Mouse (Mus musculus): ENCODE data around the gene 9130204L05Rik.

Gene 9130204L05Rik

DNA sequence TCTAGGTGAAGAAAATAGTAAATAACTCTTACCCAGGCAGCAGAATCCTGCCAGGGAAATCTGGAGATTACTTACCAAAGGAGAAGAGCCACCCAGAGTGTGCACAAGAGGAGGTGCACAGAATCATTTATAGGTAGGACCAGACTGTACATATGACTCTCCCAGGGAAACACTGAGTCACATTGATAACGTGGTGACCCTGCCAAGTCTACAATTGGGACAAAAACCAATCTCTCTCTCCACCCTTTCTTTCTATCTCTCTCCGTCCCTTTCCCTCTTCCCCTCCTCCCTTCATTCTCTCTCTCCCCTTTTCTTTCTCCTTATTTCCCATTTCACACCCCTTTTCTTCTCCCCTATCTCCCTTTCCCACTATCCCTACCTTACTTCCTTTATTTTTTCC is at the start of gene 9130204L05Rik:
9130204L05Rik (minus strand) TSS at position 101 of the 400 bp plus-strand sequence.
- DNase-seq = no peak

DNA sequence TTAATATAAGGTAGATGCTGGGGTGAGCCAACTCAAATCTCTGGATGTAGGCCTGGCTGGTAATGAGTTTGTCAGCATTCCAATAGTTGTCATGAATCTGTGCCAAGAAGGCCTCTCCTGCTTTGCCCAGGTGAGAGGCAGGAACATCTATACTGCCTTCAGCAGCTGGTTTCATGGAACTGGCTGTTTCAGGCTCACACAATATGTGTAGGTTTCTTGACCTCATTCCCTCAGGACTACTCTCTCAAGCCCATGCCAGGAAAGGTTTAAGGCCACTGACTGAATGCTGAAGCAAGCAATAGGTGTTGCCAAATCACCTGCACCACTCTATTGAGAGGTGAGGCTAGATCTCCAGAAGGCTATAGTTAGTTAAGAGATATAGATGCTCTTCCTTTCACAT is 18.1 kb upstream of the 9130204L05Rik start:
- no peak for DNase-seq

DNA sequence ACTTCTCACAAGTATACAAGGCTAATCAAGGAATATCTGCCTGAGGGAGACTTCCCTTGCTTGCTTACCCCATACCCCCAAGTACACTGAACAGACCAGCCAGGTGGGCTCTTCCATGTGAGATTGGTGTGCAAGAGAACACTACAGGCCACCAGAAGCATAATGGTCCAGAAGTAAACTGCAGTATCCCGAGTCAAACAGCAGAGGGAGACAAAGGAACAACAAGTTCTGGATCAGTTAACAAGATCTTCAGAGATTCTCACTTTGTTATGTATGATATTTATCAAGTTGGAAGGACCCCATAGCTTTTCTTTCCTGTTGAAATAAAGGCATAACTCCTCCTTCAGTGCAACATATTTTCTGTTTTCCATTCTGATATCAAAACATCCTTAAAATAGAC is 31.4 kb downstream of the 9130204L05Rik start:
- no peak for DNase-seq

DNA sequence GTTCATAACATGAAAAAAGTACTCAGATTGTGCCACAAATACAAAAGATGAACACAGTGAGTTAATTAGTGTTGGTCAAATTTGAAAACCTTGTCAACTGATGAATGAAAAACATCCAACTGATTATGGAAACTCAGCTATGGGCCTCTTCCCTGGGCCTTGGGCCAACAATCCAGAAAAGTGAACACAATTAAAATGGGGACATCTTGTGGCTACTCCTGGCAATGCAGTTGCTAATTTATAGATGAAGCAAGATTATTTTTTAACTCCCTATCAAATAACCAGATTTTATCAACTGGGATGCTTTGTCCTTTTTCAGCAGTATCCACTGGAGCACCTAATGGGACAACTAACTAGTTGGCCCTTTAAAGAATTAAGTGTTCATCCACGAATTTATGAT is 37.9 kb downstream of the 9130204L05Rik start:
- DNase-seq = no peak

Data from cerebellum, adult 11 months (tissue).